Mouse (Mus musculus) T-helper 2 cell (primary cell): ENCODE data around the gene Inpp5e.
"Not testable (repeated sequence)": the region's sequence is repeated elsewhere in the genome, so short reads cannot be mapped to it uniquely, and the experiment has no call there.

Experiments
- in situ Hi-C: fragments of 300-600 bp; cut with MboI, MseI; formaldehyde crosslinking; loops from one replicate; pipeline ENCODE4 v1.15.1; 2025; ENCODE audit warnings: high pct_unique_total_duplicates

Inpp5e gene

GRCm38 (mm10) chr2:26421969-26422368 lies 13.0 kb upstream of the Inpp5e start:
- in situ Hi-C loops = no loop called here

- in situ Hi-C loops = no loop called here
These were observed 9.1 kb upstream of the Inpp5e start for GRCm38 (mm10) chr2:26418120-26418519.

- in situ Hi-C loops = no loop called here
These were observed 8.1 kb upstream of the Inpp5e start for GRCm38 (mm10) chr2:26417066-26417465.

GRCm38 (mm10) chr2:26410931-26411411 lies 2.0 kb upstream of the Inpp5e start:
- in situ Hi-C loops = no loop called here

- in situ Hi-C loops = no loop called here
These were observed 1.1 kb upstream of the Inpp5e start for GRCm38 (mm10) chr2:26410091-26410490.

- in situ Hi-C loops = no loop called here
These were observed 359 bp upstream of the Inpp5e start for GRCm38 (mm10) chr2:26409362-26409761.

- in situ Hi-C loops = no loop called here
These were observed 5.7 kb downstream of the Inpp5e start for GRCm38 (mm10) chr2:26403306-26403705.

- in situ Hi-C loops = no loop called here
These were observed 6.7 kb downstream of the Inpp5e start for GRCm38 (mm10) chr2:26402265-26402664.

- in situ Hi-C loops = no loop called here
These were observed 8.0 kb downstream of the Inpp5e start for GRCm38 (mm10) chr2:26401023-26401422.

- in situ Hi-C loops = no loop called here
These were observed 8.7 kb downstream of the Inpp5e start for GRCm38 (mm10) chr2:26400296-26400695.

GRCm38 (mm10) chr2:26399647-26400046 lies 9.4 kb downstream of the Inpp5e start:
- in situ Hi-C loops = no loop called here

- in situ Hi-C loops = no loop called here
These were observed 10.0 kb downstream of the Inpp5e start for GRCm38 (mm10) chr2:26398978-26399377.

- in situ Hi-C loops = no loop called here
These were observed 17.4 kb downstream of the Inpp5e start for GRCm38 (mm10) chr2:26391617-26392016.

GRCm38 (mm10) chr2:26390954-26391353 lies 18.0 kb downstream of the Inpp5e start:
- in situ Hi-C loops = no loop called here

- in situ Hi-C loops = no loop called here
These were observed 19.8 kb downstream of the Inpp5e start, which contains the start of the genes Entr1 and Pmpca for GRCm38 (mm10) chr2:26389154-26389690. Entr1 (minus strand) TSS chr2:26389316. Pmpca (plus strand) TSS chr2:26389339.

GRCm38 (mm10) chr2:26388682-26389153 lies 20.3 kb downstream of the Inpp5e start:
- in situ Hi-C loops = no loop called here

GRCm38 (mm10) chr2:26387713-26388112 lies 21.3 kb downstream of the Inpp5e start:
- in situ Hi-C loops = no loop called here

- in situ Hi-C loops = not testable (repeated sequence)
These were observed 28.1 kb downstream of the Inpp5e start for GRCm38 (mm10) chr2:26380871-26381270.

GRCm38 (mm10) chr2:26380131-26380771 lies 28.8 kb downstream of the Inpp5e start, which contains the start of gene Snapc4:
Snapc4 (minus strand) TSS chr2:26380653.
- in situ Hi-C loops = no loop called here

- in situ Hi-C loops = no loop called here
These were observed 36.6 kb downstream of the Inpp5e start for GRCm38 (mm10) chr2:26372396-26372795.

- in situ Hi-C loops = no loop called here
These were observed 40.4 kb downstream of the Inpp5e start for GRCm38 (mm10) chr2:26368572-26368971.

GRCm38 (mm10) chr2:26367911-26368310 lies 41.1 kb downstream of the Inpp5e start:
- in situ Hi-C loops = no loop called here
